Mouse (Mus musculus): ENCODE results near the gene Tmem151a. TPM values are rescaled to one million over a fixed set of nuclear protein-coding genes. Genes with fewer than 3 reads are reported as not detected.

Gene Tmem151a
- polyA plus RNA-seq, 1 experiment from 2014 or later = 4.4 TPM

GRCm38 (mm10) chr19:5108271-5108575, 22.9 kb upstream of the Tmem151a start:
- H3K36me3 ChIP-seq = peaks cover 76% of the 10 kb centered on the region
- ATAC-seq = 0 out of 2 replicates have a peak, but pooled peaks have one; percentile 0
- H3K27ac ChIP-seq = peak overlapping the region; percentile 25; the same call in 1 of the 2 replicates

GRCm38 (mm10) chr19:5107556-5108270, 22.4 kb upstream of the Tmem151a start:
- peak; percentile 12; the same call in 1 of the 2 replicates for ATAC-seq
- H3K4me1 ChIP-seq (replicated peaks) = peaks cover 26% of the 10 kb centered on the region
- no peak overlapping the region for H3K4me3 ChIP-seq (replicated peaks)
- WGBS = 78% methylated on average over 18 of the region's 18 CpGs
- no peaks in the 10 kb centered on the region for H3K9me3 ChIP-seq
- H3K9ac ChIP-seq (replicated peaks) = no peak overlapping the region; the same call in 1 of the 2 replicates
- no peaks in the 10 kb centered on the region for H3K27me3 ChIP-seq
- peaks cover 76% of the 10 kb centered on the region for H3K36me3 ChIP-seq
- H3K4me2 ChIP-seq (replicated peaks) = no peak overlapping the region
- H3K27ac ChIP-seq = peak overlapping the region; percentile 96; the same call in 1 of the 2 replicates

More at GRCm38 (mm10) chr19:5108271-5108575, 22.9 kb upstream of the Tmem151a start:
- Histone ChIP-seq H3K9ac (replicated peaks) (peak overlapping the region; percentile 36; the same call in 1 of the 2 replicates), H3K27me3 (no peaks in the 10 kb centered on the region), H3K4me3 (replicated peaks) (0 out of 2 replicates have a peak overlapping the region, but pooled peaks have one; percentile 4), H3K4me2 (replicated peaks) (no peak overlapping the region), H3K9me3 (no peaks in the 10 kb centered on the region), H3K4me1 (replicated peaks) (peaks cover 26% of the 10 kb centered on the region)
- WGBS = 26% methylated on average over 5 of the region's 5 CpGs

GRCm38 (mm10) chr19:5106731-5107191, 21.4 kb upstream of the Tmem151a start, which contains the start of gene Rab1b:
Rab1b (minus strand) TSS chr19:5107072.
- peak within 1 kb of the TSS; percentile 73 for H3K4me3 ChIP-seq (replicated peaks)
- H3K4me1 ChIP-seq (replicated peaks) = peaks cover 26% of the 10 kb centered on the region
- no peaks in the 10 kb centered on the region for H3K9me3 ChIP-seq
- H3K9ac ChIP-seq (replicated peaks) = peak within 1 kb of the TSS; percentile 89
- H3K36me3 ChIP-seq = peaks cover 77% of the 10 kb centered on the region
- H3K27ac ChIP-seq = peak within 1 kb of the TSS; percentile 96
- H3K4me2 ChIP-seq (replicated peaks) = peak within 1 kb of the TSS; percentile 97
- WGBS = under 1% methylated on average over 46 of the region's 46 CpGs
- ATAC-seq = peak; percentile 96
- H3K27me3 ChIP-seq = no peaks in the 10 kb centered on the region

GRCm38 (mm10) chr19:5106074-5106473, 20.7 kb upstream of the Tmem151a start:
- H3K4me3 ChIP-seq (replicated peaks) = peak overlapping the region; percentile 73
- no peaks in the 10 kb centered on the region for H3K27me3 ChIP-seq
- peaks cover 77% of the 10 kb centered on the region for H3K36me3 ChIP-seq
- WGBS = 22% methylated on average over 9 of the region's 9 CpGs
- no peak; the same call in 1 of the 2 replicates for ATAC-seq
- H3K27ac ChIP-seq = peak overlapping the region; percentile 96
- H3K4me1 ChIP-seq (replicated peaks) = peaks cover 26% of the 10 kb centered on the region
- H3K9ac ChIP-seq (replicated peaks) = peak overlapping the region; percentile 89
- peak overlapping the region; percentile 97 for H3K4me2 ChIP-seq (replicated peaks)
- no peaks in the 10 kb centered on the region for H3K9me3 ChIP-seq

- no peaks in the 10 kb centered on the region for H3K27me3 ChIP-seq
- peaks cover 65% of the 10 kb centered on the region for H3K4me1 ChIP-seq (replicated peaks)
- ATAC-seq = peak; percentile 68
- no peaks in the 10 kb centered on the region for H3K9me3 ChIP-seq
- peak within 1 kb of the TSS; percentile 88 for H3K4me3 ChIP-seq (replicated peaks)
- H3K4me2 ChIP-seq (replicated peaks) = peak within 1 kb of the TSS; percentile 89
- H3K36me3 ChIP-seq = peaks cover 46% of the 10 kb centered on the region
- WGBS = 2% methylated on average over 34 of the region's 48 CpGs
- peak within 1 kb of the TSS; percentile 99 for H3K9ac ChIP-seq (replicated peaks)
- H3K27ac ChIP-seq = peak within 1 kb of the TSS; percentile 97
Observed at GRCm38 (mm10) chr19:5098363-5099143, 13.2 kb upstream of the Tmem151a start, which contains the start of gene Cnih2. Cnih2 (minus strand) TSS chr19:5098521.

GRCm38 (mm10) chr19:5097521-5098362, 12.4 kb upstream of the Tmem151a start:
- 1% methylated on average over 24 of the region's 31 CpGs for WGBS
- Histone ChIP-seq H3K36me3 (peaks cover 46% of the 10 kb centered on the region), H3K27ac (peak overlapping the region; percentile 97), H3K4me1 (replicated peaks) (peaks cover 72% of the 10 kb centered on the region), H3K9me3 (no peaks in the 10 kb centered on the region), H3K9ac (replicated peaks) (peak overlapping the region; percentile 99), H3K4me3 (replicated peaks) (peak overlapping the region; percentile 88), H3K4me2 (replicated peaks) (peak overlapping the region; percentile 89), H3K27me3 (no peaks in the 10 kb centered on the region)
- ATAC-seq = peak; percentile 32

GRCm38 (mm10) chr19:5095887-5096474, 10.7 kb upstream of the Tmem151a start:
- no peaks in the 10 kb centered on the region for H3K27me3 ChIP-seq
- H3K27ac ChIP-seq = peak overlapping the region; percentile 97
- no peak for ATAC-seq
- H3K4me2 ChIP-seq (replicated peaks) = peak overlapping the region; percentile 89
- peak overlapping the region; percentile 99 for H3K9ac ChIP-seq (replicated peaks)
- H3K4me1 ChIP-seq (replicated peaks) = peaks cover 78% of the 10 kb centered on the region
- H3K4me3 ChIP-seq (replicated peaks) = peak overlapping the region; percentile 88
- H3K36me3 ChIP-seq = peaks cover 46% of the 10 kb centered on the region
- no peaks in the 10 kb centered on the region for H3K9me3 ChIP-seq
- WGBS = 9% methylated on average over 8 of the region's 9 CpGs

- H3K4me3 ChIP-seq (replicated peaks) = peak overlapping the region; percentile 88
- peaks cover 74% of the 10 kb centered on the region for H3K4me1 ChIP-seq (replicated peaks)
- H3K36me3 ChIP-seq = peaks cover 42% of the 10 kb centered on the region
- peak overlapping the region; percentile 89 for H3K4me2 ChIP-seq (replicated peaks)
- ATAC-seq = peak; percentile 0; the same call in 1 of the 2 replicates
- no peaks in the 10 kb centered on the region for H3K27me3 ChIP-seq
- H3K27ac ChIP-seq = peak overlapping the region; percentile 97
- no peaks in the 10 kb centered on the region for H3K9me3 ChIP-seq
- 30% methylated on average over 11 of the region's 11 CpGs for WGBS
- H3K9ac ChIP-seq (replicated peaks) = peak overlapping the region; percentile 99
Observed at GRCm38 (mm10) chr19:5094746-5095417, 9.6 kb upstream of the Tmem151a start.

GRCm38 (mm10) chr19:5094243-5094632, 8.9 kb upstream of the Tmem151a start:
- H3K4me1 ChIP-seq (replicated peaks) = peaks cover 72% of the 10 kb centered on the region
- peak overlapping the region; percentile 88 for H3K4me3 ChIP-seq (replicated peaks)
- peak overlapping the region; percentile 99 for H3K9ac ChIP-seq (replicated peaks)
- peaks cover 37% of the 10 kb centered on the region for H3K36me3 ChIP-seq
- no peaks in the 10 kb centered on the region for H3K9me3 ChIP-seq
- peak overlapping the region; percentile 97 for H3K27ac ChIP-seq
- WGBS = 0% methylated on average over 21 of the region's 21 CpGs
- peak; percentile 75 for ATAC-seq
- H3K27me3 ChIP-seq = no peaks in the 10 kb centered on the region
- H3K4me2 ChIP-seq (replicated peaks) = peak overlapping the region; percentile 89

- peaks cover 37% of the 10 kb centered on the region for H3K36me3 ChIP-seq
- ATAC-seq = no peak; the same call in 1 of the 2 replicates
- peaks cover 72% of the 10 kb centered on the region for H3K4me1 ChIP-seq (replicated peaks)
- H3K4me2 ChIP-seq (replicated peaks) = peak overlapping the region; percentile 89
- H3K9ac ChIP-seq (replicated peaks) = peak overlapping the region; percentile 42; the same call in 1 of the 2 replicates
- H3K4me3 ChIP-seq (replicated peaks) = peak overlapping the region; percentile 88
- no peaks in the 10 kb centered on the region for H3K27me3 ChIP-seq
- WGBS = 74% methylated on average over 12 of the region's 12 CpGs
- peak overlapping the region; percentile 97 for H3K27ac ChIP-seq
- no peaks in the 10 kb centered on the region for H3K9me3 ChIP-seq
Observed at GRCm38 (mm10) chr19:5093481-5094242, 8.3 kb upstream of the Tmem151a start.
